Mouse (Mus musculus): ENCODE results near the gene Dis3.

The Dis3 gene

DNA sequence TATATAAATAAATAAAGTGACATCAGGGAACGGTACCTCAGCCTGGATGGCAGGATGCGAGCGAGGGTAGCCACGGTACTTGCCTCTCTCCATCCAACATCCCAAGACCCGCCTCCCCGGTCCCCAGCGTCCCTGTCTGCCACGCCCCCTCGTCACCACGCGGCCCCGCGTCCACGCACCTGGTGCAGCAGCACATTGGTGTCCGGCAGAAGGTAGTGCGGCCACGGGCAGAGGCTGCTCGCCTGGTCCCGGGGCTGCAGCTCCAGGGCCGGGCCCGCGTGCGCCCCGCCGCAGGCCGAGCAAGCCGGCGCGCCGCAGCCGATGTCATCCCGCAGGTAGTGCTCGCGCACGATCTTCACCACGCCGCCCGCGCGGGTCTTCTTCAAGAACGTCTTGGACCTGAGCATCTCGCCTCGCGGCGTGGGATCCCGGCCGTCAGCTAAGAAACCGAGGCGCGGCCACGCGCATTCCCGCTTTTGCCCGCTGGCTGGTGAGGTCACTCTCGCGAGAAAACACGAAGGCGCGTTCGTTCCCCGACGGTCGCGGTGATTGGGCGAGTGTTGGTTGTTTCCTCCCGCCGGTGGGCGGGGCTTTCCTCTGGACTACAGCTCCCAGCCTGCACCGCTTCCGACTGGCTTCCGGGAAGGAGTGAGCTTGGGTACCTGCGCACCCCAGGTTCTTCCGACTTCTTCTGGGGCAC lies at the start of gene Dis3, which contains the start of gene Pibf1:
Gene Dis3, minus strand, starts transcription at position 504 of the 700 bp plus-strand sequence.
Gene Pibf1, plus strand, starts transcription at position 158 of the 700 bp plus-strand sequence.
- DNase-seq: peak; percentile 99

DNA sequence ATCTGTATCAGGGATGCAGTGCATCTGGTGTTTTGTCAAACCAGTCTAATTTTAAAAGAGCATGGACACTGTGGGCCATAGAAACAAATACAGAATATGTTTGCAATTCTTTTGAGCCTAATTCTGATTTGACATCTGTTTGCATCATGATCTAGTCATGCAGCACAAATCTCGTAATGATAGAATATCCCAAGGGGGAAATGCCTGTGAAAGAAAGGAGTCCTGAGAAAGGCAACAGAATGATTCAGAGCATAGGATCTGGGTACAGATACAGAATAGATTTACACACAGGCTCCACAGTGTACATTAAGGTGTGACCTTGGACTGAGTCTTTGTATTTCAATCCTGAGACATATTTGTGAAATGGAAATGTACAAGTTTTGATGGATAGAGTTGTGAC lies 47.3 kb upstream of the Dis3 start:
- no peak for DNase-seq

DNA sequence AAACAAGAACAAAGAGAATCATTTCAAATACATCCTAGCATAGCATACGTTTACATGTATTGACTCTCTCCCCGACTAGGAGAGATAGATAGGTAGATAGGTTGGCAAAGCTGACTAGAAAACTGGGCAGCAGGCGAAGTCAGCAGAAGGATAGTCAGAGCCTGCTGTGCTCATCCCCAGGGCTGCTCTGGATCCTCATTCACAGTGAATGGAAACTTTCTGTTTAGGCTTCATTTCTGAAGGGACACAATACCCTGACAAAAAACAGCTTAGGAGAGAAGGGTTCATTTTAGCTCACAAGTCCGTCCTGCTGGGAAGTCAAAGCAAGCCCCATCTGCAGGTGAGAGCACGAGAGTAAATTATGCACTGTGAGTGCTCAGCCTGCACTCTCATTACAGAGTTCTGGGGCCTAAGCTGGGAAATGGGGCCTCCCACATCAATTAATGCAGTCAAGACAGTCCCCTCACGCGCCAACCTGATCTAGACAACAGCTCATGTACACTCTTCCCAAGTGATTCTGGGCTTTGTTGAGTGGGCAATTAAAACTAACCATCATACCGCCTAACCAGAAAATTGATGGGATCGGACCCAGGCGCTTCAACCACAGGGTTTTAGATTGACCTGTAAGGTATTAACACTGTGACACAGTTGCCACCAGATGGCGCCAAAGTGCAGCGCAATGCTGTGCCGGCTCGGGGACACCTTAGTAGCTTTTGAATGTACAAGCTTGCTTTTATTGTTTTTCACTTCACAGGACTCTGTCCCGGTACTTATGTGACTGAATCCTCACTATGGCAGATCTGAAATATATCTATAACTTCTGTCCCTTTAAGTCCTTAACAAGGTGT lies 42.4 kb upstream of the Dis3 start:
- peak; percentile 83 to 93 for DNase-seq

DNA sequence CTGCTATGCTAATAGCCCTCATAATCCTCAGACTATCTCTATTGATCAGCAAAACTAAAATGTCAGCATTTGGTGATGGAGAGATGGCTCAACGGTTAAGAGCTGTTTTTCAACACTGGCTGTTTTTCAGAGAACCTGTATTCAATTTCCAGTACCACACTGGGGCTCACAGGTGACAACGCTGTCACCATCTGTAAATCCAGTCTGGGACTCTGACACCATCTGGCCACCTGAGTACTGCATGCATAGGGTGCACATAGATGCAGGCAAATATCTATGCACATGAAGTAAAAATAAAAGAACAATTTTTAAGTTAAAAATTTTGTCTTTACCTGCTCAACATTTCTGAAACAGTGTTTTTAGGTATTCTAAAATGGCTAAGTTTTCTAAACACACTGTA lies 40.5 kb upstream of the Dis3 start:
- DNase-seq: peak; percentile 37 to 53

DNA sequence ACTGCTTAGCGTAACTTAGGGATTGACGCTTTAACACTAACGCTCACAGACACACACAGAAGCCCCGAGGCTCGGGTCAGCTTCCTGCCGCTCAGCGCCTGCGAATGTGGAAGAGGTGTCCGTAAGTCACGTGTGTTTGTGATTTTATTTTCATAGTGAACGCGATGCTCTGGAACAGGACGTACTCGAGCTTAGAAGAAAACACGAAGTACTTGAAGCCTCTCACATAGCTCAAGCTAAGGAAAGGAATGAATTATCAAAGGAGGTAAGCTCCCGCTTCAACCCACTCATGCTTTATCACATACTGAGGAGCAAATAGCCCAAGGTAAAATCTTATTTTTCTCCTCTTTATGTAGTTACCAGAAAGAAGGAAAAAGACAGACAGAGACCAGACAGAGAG lies 36.7 kb upstream of the Dis3 start:
- DNase-seq: no peak

DNA sequence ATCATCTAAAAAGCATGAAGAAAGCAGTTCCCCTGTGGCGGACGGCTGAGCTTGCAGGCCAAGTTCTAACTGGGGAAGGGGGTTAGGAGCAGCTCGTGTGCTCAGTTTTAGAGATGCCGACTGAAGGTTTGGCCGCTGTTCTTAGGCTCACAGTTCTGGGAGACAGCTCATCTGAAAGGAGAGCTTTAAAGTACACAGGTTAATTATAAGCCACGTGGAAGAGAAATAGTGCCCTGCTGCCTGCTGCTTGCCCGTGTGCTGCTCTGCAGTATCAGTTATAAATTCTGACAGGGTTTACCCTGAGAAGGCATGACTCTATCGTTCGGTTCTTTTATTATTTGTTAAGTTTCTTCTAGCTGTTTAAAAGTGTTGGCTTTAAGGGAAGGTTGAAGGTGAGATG lies 36.2 kb upstream of the Dis3 start:
- DNase-seq: no peak

DNA sequence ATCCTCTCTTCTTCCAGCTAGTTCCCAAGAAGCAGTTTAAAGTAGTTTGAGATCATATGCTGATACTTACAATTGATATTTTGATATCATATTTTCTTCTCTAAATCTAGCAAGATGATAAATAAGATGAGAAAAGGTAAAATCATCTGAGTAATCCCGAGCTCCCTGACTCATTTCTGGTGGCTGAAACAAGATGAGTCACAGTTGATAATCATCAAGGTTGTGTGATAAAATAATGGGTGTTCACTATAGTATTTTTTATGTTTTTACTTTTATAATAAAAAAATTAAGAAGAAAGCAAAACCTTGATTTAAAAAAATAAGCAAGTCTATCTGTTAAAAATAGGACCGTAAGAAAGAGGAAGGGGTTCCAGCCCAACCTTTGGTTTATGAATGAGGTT lies 34.5 kb upstream of the Dis3 start:
- DNase-seq: no peak

DNA sequence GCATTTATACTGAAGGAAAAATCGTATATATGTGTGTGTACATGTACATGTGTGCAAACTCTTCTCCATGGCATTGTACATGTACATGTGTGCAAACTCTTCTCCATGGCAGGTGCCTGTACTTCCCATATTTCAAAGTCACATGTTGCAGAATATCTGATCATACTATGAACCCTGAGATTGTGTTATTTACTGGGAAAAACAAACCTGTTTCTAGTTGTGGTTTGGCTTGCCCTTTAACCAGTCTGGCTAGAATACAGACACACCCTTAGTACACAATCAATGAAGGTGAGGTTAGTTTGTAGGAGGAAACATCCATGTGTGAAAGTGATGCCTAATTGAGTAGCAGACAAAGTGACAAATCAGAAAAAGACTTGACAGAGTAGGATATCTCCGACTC lies 29.5 kb upstream of the Dis3 start:
- DNase-seq: no peak

DNA sequence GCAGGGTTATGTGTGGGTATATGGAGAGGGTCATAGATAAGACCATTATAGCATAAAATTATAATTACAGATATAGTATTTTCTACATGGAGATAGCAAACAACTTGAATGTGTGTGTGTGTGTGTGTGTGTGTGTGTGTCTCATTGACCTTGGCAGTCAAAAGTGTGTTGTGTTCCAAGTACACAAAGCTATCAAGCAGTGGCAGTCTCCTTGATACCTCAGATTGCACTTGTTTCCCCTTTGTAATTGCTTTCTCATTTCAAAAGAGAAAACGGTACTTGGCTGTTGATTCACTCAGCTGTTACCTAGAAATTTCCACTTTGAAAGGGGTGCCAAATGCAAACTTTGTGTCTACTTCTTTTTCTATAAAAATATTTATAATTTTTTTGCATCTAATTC lies 27.9 kb upstream of the Dis3 start:
- DNase-seq: no peak

DNA sequence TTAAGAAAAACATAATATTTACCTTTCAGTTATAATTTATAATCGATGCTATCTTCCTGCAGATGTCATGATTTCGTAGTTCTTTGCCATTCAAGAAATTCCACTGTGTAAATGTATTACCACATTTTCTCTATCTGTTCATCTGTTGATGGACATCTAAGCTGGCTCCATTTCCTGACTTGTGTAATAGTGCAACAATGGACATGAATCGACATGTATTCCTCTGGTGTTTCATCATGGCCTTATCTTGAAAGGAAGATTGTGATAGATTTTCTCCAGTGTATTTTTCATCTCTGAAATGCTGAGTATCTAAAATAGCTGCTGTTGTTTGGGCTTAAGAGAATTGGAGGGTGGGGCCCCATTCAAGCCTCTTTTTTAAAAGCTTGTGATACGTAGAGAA lies 27.1 kb upstream of the Dis3 start:
- no peak for DNase-seq

DNA sequence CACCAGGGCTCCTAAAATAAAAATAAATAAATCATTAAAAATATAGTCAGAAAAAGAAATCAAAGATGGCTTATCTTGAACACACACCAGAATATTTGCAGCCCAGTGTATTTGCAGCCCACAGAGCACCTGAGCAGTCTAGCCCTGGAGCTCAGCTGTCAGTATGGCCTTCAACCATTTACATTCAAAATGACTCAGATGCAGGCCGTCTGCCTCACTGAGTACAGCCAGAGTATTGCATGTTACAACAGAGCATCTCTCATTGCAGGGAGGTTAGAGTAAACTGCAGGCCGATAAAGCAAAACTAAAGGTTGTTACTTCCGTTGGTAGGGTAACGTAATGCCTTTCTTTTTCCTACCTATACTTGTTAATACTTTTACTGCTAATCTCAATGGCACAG lies 24.5 kb upstream of the Dis3 start:
- no peak for DNase-seq

DNA sequence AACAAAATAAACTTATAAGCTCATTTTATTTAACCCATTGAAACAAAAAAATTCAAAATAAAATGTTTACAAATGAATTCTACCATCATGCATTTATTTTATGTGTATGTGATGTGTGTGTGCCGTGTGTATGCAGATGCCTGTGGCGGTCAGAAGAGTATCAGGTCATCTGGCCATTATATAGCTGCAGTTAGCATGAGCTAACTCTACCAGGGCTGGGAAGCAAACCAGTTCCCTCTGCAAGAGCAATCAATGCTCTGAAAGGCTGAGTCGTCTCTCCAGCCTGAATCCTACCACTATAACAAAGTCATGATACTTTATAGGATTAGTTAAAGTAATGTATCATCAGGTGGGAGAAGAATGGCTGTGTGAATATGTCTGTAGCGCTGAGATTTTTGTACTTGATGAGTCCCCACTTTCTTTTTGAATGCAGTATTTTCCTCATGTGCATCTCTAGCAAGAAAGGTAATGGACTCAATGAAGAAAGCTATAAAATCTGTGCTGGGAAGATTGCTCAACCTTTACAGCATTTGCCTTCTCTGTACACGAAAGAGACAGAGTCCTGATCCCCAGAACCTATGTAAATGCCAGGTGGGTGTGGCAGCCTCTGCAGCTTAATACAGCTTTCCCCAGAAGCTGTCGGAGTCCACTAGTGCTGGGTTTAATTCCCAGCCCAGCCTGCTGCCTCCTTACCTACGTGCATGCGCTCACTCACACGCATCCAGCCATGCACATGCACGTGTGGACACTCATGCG lies 22.2 kb upstream of the Dis3 start:
- DNase-seq: no peak

DNA sequence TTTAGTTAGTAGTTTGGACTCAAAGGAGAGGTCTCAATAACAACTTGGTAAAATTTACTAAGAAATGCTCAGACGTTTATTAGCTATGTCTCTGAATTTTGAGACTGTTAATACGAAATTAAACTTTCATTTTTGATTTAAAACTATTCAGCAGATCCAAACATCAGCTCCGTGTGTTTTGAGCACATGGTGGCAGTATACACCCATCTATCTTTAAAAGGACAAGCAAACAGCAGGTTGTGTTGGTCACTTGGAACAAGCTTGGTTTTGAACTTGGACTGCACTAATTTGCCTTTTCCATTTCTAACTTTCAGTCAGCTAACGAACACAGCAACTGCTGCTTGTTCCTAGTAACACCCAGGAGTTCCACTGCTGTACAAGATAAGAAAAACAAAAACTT lies 18.0 kb upstream of the Dis3 start:
- DNase-seq: no peak

DNA sequence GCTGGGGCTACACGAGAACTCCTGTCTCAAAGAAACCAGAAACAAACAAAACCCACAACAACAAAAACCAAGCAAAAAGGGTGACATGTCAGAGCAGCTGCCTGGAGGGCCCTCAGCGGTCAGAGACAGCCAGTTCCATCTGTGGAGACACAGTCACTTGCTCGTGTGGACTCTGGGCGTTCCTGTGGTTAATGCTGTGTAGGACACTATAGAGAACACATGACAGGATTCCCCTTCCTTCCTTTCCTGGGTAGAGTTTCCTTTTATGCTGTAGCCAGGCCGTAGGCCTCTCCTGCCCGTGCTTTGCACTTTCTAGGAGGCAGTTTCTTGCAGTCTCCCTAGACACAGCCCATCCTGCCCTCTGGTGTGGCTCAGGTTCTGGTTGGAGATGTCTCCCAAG lies 9.2 kb upstream of the Dis3 start:
- DNase-seq: no peak

DNA sequence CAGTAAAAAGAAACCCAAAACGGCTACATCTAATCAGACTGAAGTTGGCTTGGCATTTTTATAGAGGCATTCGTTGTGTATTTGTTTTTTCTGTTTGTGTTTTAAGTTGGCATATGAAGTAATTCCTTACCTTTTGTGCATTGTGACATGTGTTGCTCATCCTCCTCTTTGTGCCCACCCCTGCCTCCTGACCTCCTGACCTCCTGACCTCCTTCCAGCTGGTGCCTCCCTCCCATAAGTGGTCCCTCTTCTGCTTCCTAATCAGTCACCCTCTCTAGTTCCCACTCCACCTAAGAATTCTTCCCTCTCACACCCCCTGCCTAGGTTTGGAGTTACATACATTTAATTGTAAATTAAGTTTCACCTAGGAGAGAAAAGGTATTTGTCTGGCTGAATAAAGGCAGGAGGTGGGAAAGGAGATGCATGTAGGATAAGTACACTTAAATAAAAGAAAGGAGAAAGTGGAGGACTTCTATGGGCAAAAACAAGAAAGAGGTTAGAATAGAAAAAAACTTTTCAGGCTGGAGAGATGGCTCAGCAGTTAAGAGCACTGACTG lies 8.1 kb upstream of the Dis3 start:
- no peak for DNase-seq

DNA sequence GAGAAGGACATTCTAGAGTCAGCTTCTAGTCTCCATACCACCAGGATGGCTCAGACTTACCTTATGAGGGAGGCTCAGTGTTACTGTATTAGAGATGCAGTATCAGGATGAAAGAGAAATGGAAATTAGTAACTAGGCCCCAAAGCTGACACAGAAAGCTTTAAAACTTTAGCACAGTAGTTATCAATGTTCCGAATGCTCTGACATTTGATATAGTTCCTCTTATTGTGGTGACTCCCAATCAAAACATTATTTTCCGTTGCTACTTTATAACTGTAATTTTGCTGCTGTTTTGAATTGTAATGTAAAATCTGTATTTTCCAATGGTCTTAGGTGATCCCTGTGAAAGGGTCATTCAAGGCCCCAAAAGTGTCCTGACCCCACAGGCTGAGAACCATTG lies 7.1 kb upstream of the Dis3 start:
- DNase-seq: no peak

DNA sequence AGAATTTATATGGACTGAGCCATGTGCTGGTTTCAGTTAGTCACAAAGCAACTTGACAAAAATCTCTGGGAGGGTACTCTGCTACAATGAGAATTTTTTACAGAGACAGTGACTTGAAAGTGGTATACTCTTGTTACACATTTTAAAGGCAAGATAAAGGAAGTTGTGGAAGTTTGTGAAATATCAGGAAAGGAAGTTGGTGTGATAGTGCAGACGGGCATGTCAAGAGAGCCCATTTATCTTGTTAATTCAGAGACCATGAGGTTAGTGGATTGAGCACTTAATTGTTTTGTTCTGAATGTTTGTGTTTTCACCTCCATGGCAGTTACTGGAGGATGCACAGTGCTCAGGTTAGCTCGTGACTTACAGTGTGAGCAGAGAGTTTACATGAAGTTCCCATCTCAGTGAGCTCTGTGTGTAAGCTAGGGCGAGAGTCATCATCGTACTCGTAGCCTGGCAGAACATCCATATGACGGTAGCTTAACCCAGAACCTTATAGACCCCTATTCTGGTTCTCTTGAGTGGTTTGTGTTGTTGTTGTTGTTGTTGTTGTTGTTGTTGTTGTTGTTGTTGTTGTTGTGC lies 5.1 kb upstream of the Dis3 start:
- no peak for DNase-seq

DNA sequence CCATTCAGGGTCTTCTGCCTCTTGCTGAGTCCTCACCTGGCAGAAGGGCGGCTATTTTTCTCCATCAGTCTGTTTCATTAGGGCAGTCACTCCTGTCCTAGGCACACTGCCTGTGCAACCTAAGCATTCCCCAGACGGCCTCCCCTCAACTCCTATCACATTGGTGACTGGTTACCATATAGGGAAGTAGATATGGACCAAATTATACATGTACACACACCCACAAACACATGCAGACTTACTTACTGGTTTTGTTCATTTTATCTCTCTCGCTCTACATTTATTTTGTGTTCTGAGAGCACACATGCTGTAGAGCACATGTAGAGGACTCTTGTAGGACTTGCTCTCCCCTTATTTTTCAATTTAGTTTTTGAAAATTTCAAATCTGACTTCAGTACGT lies 3.5 kb upstream of the Dis3 start:
- no peak for DNase-seq

DNA sequence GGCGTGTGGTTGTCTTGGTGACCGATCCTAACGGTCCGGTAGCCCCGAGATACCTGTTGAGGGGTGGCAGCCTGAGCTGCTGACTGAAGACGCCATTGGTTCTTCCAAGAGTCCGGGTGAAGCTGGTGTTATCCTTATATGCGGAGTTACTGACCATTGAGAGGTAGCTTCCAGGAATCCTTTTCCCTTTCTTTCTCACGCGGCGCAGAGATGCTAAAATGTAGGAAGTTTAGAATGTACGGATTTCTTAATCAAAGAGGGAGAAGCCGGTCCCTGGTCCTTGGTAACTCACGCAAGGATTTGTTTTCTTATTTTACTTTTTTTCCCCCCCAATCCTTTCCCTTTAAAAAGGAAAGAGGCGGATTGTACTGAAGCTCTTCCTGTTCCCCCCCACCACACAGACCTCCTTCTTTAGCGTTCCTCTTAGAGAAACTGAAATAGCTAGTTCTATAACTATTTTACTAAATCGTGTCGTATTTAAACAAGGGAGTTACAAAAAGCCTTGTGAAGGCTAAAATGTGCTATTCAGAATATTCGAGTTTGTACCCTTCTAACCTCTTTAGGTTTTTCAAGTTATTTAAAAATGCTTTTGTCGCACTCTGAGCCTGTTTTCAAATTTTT lies 507 bp upstream of the Dis3 start:
- peak in 1 of 2 experiments; percentile 48 for DNase-seq

DNA sequence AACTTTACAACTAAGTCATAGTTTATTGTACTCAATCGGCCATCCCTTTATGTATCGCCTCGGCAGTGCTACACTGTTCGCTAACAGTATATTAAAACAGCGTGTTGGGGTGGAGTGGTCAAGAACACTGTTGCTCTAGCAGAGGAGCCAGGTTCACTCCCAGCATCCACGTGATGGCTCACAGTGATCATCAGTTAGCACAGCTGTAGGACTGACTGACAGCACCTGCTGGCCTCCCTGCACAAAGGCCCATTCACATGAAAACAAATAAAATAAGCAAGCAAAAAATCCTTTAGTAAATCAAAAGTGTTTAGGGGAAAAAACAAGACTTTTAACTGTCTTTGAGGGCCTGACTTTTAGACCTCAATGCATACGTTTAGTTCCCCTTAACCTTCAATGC lies 10.6 kb downstream of the Dis3 start:
- DNase-seq: no peak

DNA sequence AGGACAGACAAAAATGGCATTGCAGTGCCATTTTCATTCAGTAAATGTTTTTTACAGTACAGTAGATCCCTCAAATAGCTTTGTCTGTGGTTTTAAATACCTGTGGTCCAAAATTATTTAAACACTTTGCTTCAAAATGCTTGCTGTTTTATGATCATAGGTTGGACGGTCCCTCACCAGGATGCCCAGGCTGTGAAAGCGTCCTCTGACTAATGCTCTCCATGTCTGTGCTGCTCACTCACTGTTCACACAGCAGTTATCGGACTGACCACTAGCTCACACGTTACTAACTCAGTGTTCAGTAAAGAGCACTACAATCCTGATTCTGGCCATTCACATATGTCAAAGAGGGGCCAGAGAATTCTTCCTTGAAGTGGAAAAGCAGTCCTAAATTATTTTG lies 28.4 kb downstream of the Dis3 start:
- DNase-seq: no peak

DNA sequence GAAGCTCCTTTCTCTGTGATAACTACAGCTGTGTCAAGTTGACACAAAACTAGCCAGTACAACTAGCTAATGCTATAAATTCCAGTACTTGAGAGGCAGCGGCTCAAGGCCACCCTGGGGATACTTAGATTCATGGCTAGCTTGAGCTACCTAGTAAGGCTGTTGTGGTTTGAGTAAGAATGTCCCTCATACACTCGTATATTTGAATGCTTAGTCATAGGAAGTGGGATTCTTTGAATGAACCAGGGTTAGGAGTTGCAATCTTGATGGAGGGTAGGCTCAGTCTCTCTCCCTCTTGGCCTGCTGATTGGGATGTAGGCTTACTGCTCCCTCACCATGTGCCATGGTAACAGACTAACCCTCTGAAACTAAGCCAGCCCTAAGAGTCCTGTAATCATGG lies 36.5 kb downstream of the Dis3 start:
- DNase-seq: no peak

All from cerebellum, postnatal 25 days (tissue).